Mouse (Mus musculus): ENCODE data around the gene Znrd1as.

DNA sequence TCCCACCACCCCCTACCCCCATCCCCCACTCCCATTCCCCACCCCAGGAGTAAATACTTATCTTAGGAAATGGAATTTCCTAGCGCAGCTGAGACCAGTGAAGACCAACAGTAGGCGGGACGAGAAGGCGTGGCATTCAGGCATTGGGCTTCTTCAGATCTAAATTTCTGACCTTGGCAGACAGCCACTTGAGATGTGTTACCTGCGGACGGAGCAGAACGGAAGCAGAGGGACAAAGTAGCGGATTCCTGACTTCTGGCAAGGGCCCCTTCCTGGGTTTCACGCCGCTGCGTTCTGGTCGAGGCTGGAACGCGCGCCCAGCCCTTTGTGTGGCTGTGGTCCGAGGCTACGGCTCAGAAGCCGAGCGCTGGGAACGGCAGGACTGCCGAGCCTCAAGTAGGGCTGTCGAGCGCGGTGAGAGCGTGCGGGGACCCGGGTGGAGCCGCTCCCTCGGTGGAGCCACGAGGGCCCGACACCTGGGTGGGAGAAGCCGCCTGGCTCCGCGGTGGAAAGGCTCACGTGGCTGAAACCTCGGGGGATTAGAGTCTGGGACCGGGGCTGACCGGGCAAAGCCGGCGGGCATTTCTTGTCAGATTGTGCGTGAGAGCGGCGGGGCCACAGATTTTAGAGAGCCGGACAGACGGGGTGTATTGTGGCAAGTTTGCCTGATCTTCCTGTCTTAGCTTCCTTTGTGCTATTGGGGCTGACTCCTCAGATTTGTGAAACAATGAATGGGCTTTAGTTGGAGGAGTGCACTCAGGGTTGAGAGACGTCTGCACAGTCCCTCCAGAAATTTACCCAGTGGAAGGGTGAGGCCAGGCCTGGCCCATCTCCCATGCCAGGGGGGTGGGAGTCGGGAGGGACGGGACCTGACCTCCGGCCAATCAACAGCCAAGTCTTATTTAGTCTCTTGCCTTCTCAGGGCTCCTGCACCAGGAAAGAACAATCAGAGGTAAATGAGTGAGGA lies 44.3 kb downstream of the Znrd1as start:
- TF ChIP-seq POLR2A (IDR thresholded peaks at IDR 0.05; ENCODE audit: borderline replicate concordance, extremely low read depth, low read depth, low read length) (no peak), CTCF (IDR thresholded peaks at IDR 0.05; ENCODE audit: insufficient read depth, low read length) (no peak)
